Mouse (Mus musculus) erythroblast, embryonic 14.5 days (primary cell): ENCODE results near the gene Tnni1.

Source experiments
- GATA1 ChIP-seq: IDR thresholded peaks from 2 replicates; pipeline ENCODE4 v1.6.1; 2012; ENCODE audit warnings: low read length, inconsistent platforms, mixed read lengths
- TAL1 ChIP-seq: IDR thresholded peaks from 3 replicates; pipeline ENCODE4 v1.6.1; 2012; ENCODE audit warnings: low read length, inconsistent platforms, mixed read lengths

DNA sequence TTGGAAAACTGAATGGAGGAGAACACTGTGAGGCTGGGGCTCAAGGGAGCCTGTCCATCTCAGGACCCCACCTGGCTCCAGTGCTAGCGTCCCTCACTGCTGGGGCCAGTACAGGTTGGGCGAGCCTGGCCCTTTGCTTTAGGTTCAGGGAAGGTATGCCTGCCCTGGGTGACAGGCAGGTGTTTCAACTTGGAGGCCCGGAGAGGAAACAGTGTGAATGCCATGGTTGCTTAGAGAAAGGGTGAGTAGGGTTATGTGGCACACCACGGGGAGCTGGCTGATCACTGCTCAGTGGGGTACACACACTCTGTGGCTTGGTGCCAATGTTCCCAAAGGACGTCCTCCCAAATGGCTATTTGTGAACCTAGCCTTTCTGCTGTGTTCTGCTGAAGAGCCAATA is 35.3 kb downstream of the Tnni1 start:
- TF ChIP-seq GATA1 (no peak), TAL1 (no peak)
